Mouse (Mus musculus) stomach, adult 2 months (tissue): Measurements from ENCODE around the gene Slc25a28. TPM values are rescaled to one million over a fixed set of nuclear protein-coding genes. Genes with fewer than 3 reads are reported as not detected.

Experiments
- polyA plus RNA-seq: library from polyadenylated mRNA; depleted of rRNA; stranded (reverse); fragments of >200 nt; gene quantifications from 2 replicates; pipeline ENCODE4 v1.2.3, GENCODE M21; 2012; rRNA removed

The Slc25a28 gene
- polyA plus RNA-seq, result 27.3 and 32.5 TPM in 2 replicates

GRCm38 (mm10) chr19:43674730-43675524 lies at the start of gene Slc25a28:
Gene Slc25a28, minus strand, starts transcription at chr19:43674881.

GRCm38 (mm10) chr19:43689419-43690246 lies 15.0 kb upstream of the Slc25a28 start, which contains the start of gene Entpd7:
Gene Entpd7, plus strand, starts transcription at chr19:43689672.

Other genes starting within 250 kb of the Slc25a28 start
- 0.09 and 0.28 TPM in 2 replicates for gene Cnnm1, start 234.4 kb downstream of the Slc25a28 start, polyA plus RNA-seq
- gene Got1, start 150.3 kb downstream of the Slc25a28 start, polyA plus RNA-seq, result 25.9 and 31.1 TPM in 2 replicates
- 1.1 and 1.7 TPM in 2 replicates for gene Nkx2-3, start 62.6 kb downstream of the Slc25a28 start, polyA plus RNA-seq
- 2.4 and 2.5 TPM in 2 replicates for gene Entpd7, start 14.8 kb upstream of the Slc25a28 start, polyA plus RNA-seq
- gene Cutc, start 78.1 kb upstream of the Slc25a28 start, polyA plus RNA-seq, result 1.2 and 1.6 TPM in 2 replicates
- 5.1 and 5.2 TPM in 2 replicates for gene Cox15, start 78.1 kb upstream of the Slc25a28 start, polyA plus RNA-seq
- 0.02 and 0.18 TPM in 2 replicates for gene Abcc2, start 107.3 kb upstream of the Slc25a28 start, polyA plus RNA-seq